Mouse (Mus musculus) adrenal gland, postnatal 4 days (tissue): ENCODE measurements around the gene Rasgrf1. TPM values are rescaled to one million over a fixed set of nuclear protein-coding genes. Genes with fewer than 3 reads are reported as not detected.

Experiments used
- DNase-seq, 2 experiments: peaks; one replicate each; pipeline ENCODE4 v3.0.0; 2021 to 2022; ENCODE audit warnings: low spot score in 2 of 2, mixed read lengths in 2 of 2
- total RNA-seq, 2 experiments: library from RNA; stranded (reverse); gene quantifications; 2 replicates each; pipeline ENCODE4 v1.2.3; 2021

The Rasgrf1 gene
- total RNA-seq, 2 experiments from 2014 or later = 1.3 to 1.7 TPM

- DNase-seq = no peak
Observed at GRCm38 (mm10) chr9:89906645-89907044, 3.1 kb upstream of the Rasgrf1 start.

GRCm38 (mm10) chr9:89907941-89908340 is 1.8 kb upstream of the Rasgrf1 start:
- no peak for DNase-seq

GRCm38 (mm10) chr9:89908601-89909000 is 1.1 kb upstream of the Rasgrf1 start:
- DNase-seq = no peak

- DNase-seq = no peak
Observed at GRCm38 (mm10) chr9:89910011-89910400, 298 bp downstream of the Rasgrf1 start.

GRCm38 (mm10) chr9:89910741-89911444 is 1.2 kb downstream of the Rasgrf1 start:
- no peak for DNase-seq

- DNase-seq = no peak
Observed at GRCm38 (mm10) chr9:89911891-89912549, 2.3 kb downstream of the Rasgrf1 start.

GRCm38 (mm10) chr9:89913135-89913534 is 3.4 kb downstream of the Rasgrf1 start:
- DNase-seq = no peak

GRCm38 (mm10) chr9:89916471-89916870 is 6.8 kb downstream of the Rasgrf1 start:
- DNase-seq = no peak

- no peak for DNase-seq
Observed at GRCm38 (mm10) chr9:89917431-89917830, 7.7 kb downstream of the Rasgrf1 start.

GRCm38 (mm10) chr9:89918832-89919231 is 9.1 kb downstream of the Rasgrf1 start:
- no peak for DNase-seq

GRCm38 (mm10) chr9:89921121-89921520 is 11.4 kb downstream of the Rasgrf1 start:
- no peak for DNase-seq

- DNase-seq = no peak
Observed at GRCm38 (mm10) chr9:89922666-89923065, 13.0 kb downstream of the Rasgrf1 start.

GRCm38 (mm10) chr9:89924836-89925235 is 15.1 kb downstream of the Rasgrf1 start:
- DNase-seq = no peak

- no peak for DNase-seq
Observed at GRCm38 (mm10) chr9:89928497-89928896, 18.8 kb downstream of the Rasgrf1 start.

GRCm38 (mm10) chr9:89940428-89940827 is 30.7 kb downstream of the Rasgrf1 start:
- DNase-seq = no peak

- no peak for DNase-seq
Observed at GRCm38 (mm10) chr9:89946830-89947229, 37.1 kb downstream of the Rasgrf1 start.

- no peak for DNase-seq
Observed at GRCm38 (mm10) chr9:89948602-89949001, 38.9 kb downstream of the Rasgrf1 start.

- no peak for DNase-seq
Observed at GRCm38 (mm10) chr9:89953596-89954215, 44.0 kb downstream of the Rasgrf1 start.

GRCm38 (mm10) chr9:89954860-89955479 is 45.3 kb downstream of the Rasgrf1 start:
- no peak for DNase-seq

GRCm38 (mm10) chr9:89958959-89959358 is 49.3 kb downstream of the Rasgrf1 start:
- DNase-seq = no peak

GRCm38 (mm10) chr9:89964091-89964490 is 54.4 kb downstream of the Rasgrf1 start:
- DNase-seq = no peak

- DNase-seq = no peak
Observed at GRCm38 (mm10) chr9:89967716-89968115, 58.0 kb downstream of the Rasgrf1 start.
